Mouse (Mus musculus): Measurements from ENCODE around the gene Smyd1.

DNA sequence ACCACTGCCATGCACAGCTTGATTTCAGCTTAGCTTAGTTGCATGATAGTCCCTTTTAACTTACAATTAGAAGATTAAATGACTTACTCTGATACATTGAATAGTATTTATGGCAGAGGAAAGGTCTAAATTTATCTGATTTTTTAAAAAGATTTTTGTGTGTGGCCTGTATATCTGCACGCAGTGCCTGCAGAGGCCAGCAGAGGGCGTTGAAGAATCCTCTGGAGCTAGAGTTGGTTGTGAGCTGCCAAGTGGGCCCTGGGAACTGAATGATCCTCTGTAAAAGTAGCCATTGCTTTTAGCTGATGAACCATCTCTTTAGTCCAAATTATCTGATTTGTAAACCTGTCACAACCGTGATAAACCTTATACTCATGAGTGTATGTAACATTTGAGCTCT is 23.3 kb downstream of the Smyd1 start:
- TF ChIP-seq POLR2A (IDR thresholded peaks at IDR 0.05; ENCODE audit: insufficient read depth, low read depth, low read length) = no peak
- TF ChIP-seq CTCF (IDR thresholded peaks at IDR 0.05; ENCODE audit: insufficient read depth, low read depth, low read length) = no peak
